Mouse (Mus musculus): ENCODE results near the gene Frmd4a.
"Not testable (repeated sequence)": the region's sequence is repeated elsewhere in the genome, so short reads cannot be mapped to it uniquely, and the experiment has no call there.

The Frmd4a gene

DNA sequence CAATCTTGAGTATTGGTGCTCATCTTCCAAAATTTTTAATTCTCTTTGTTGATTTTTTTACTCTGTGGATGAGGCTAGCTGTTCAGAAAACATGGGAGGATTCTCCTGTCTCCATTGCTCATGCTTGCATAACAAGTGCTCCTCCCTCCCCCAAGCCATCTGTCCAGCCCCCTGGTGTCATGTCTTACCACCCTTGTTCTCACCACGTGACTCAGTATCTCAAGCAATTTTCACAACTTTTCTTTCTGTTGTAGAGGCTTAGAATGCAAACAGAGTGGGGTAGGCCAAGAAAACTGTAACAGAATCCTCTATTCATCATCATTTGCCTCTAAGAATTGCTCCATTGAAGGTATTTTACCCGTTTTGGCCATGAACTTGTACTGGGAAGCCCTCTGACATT is 273.6 kb downstream of the Frmd4a start:
- DNase-seq (ENCODE audit: low spot score), result no peak

DNA sequence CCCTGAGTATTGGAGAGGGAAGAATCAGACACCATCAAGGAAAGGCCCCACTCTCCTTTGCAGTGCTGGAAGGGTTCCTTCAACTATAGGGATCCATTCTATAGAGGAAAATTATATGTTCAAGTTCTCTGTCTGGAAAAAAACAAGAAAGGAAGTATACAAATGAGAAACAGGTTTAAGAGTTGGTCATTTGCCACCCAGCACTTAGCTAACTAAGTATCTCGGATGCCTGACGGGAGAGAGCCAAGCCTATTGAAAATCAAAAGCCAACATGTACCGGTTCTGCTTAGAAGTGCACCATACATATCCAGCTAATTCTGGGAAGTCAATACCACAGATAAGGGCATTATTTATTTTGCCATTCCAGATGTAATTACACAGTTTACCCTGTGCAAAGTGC is 274.2 kb downstream of the Frmd4a start:
- DNase-seq (ENCODE audit: low spot score), result no peak

DNA sequence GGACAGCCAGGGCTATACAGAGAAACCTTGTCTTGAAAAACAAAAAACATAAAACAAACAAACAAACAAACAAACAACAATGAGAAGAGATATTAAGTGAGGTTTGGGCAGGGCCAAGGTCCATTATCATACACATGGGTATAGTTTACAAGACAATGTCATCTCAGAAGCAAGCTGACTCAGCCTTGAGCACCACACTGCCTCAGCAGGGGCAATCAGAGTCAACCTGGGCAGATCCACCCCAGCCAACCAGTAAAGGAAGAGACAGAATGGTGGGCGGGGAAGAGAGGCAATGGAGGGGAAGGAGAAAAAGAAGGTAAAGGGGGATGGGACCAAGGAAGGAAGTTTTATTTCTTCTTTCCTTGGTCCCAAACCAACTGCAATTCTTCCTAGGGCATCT is 276.2 kb downstream of the Frmd4a start:
- DNase-seq (ENCODE audit: low spot score), result no peak

DNA sequence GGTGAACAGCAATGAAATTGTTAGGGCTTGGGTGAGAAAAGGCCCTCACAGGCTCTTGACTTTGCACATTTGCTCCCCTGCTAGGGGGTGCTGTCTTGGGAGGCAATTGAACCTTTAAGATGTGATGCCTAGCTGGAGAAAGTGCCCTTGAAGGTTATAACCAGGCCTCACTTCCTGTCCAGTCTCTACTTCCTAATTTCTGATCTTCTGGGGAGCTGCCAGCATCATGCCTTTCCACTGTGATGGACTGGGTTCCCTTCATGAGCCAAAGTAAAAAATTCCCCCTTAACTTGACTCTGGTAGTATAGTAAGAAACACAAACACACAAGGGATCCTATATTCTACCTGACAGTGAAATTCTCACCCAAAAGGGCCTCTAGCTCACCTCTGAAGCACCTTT is 278.1 kb downstream of the Frmd4a start:
- no peak for DNase-seq (ENCODE audit: low spot score)

- DNase-seq (ENCODE audit: low spot score), result no peak
Measured at GRCm38 (mm10) chr2:4296881-4297280, 279.4 kb downstream of the Frmd4a start.

- DNase-seq (ENCODE audit: low spot score), result peak; percentile 57
Measured at GRCm38 (mm10) chr2:4298325-4299215, 281.1 kb downstream of the Frmd4a start.

GRCm38 (mm10) chr2:4299593-4299992 is 282.1 kb downstream of the Frmd4a start:
- DNase-seq (ENCODE audit: low spot score), result no peak

- peak; percentile 40 for DNase-seq (ENCODE audit: low spot score)
Measured at GRCm38 (mm10) chr2:4300383-4300811, 282.9 kb downstream of the Frmd4a start.

DNA sequence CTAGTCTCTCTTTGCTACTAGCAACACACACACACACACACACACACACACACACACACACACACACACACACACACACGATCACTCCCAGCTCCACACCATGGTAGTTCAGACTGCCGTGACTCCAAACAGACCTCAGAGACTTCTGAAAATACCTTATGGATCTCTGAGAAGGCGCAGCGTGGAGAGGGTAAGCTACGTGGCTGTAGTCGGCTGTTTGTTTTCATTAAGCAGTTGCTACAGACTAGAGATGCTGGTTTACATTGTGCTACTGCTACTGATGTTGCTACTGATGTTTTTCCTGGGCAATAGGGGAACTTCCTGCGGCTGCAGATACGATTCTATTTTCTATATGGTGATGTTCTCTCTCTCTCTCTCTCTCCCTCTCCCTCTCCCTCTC is 283.3 kb downstream of the Frmd4a start:
- DNase-seq (ENCODE audit: low spot score), result no peak

- peak; percentile 9 for DNase-seq (ENCODE audit: low spot score)
Measured at GRCm38 (mm10) chr2:4301256-4301655, 283.7 kb downstream of the Frmd4a start.

- DNase-seq (ENCODE audit: low spot score), result no peak
Measured at GRCm38 (mm10) chr2:4301692-4302091, 284.2 kb downstream of the Frmd4a start.

GRCm38 (mm10) chr2:4302119-4302518 is 284.6 kb downstream of the Frmd4a start:
- no peak for DNase-seq (ENCODE audit: low spot score)

DNA sequence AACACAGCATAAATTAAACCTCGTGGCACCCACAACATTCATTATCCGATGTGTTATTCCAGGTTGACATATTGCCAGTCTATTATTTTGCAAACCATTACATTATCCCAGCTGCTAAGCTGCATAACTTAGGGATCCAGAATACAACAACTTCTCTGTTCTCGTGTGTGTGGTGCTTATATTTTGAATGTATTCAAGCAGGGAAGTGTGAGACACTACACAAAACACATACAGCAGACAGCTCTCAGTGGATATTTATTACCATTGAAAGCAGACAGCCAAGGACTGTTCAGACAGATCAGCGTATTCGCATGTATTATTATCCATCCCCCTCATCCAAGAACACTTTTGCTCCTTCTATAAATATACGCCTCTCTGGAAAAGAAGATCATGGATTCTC is 289.6 kb downstream of the Frmd4a start:
- no peak for DNase-seq (ENCODE audit: low spot score)

GRCm38 (mm10) chr2:4314545-4314944 is 297.0 kb downstream of the Frmd4a start:
- DNase-seq (ENCODE audit: low spot score), result no peak

GRCm38 (mm10) chr2:4316589-4316988 is 299.1 kb downstream of the Frmd4a start:
- no peak for DNase-seq (ENCODE audit: low spot score)

- no peak for DNase-seq (ENCODE audit: low spot score)
Measured at GRCm38 (mm10) chr2:4318134-4318533, 300.6 kb downstream of the Frmd4a start.

DNA sequence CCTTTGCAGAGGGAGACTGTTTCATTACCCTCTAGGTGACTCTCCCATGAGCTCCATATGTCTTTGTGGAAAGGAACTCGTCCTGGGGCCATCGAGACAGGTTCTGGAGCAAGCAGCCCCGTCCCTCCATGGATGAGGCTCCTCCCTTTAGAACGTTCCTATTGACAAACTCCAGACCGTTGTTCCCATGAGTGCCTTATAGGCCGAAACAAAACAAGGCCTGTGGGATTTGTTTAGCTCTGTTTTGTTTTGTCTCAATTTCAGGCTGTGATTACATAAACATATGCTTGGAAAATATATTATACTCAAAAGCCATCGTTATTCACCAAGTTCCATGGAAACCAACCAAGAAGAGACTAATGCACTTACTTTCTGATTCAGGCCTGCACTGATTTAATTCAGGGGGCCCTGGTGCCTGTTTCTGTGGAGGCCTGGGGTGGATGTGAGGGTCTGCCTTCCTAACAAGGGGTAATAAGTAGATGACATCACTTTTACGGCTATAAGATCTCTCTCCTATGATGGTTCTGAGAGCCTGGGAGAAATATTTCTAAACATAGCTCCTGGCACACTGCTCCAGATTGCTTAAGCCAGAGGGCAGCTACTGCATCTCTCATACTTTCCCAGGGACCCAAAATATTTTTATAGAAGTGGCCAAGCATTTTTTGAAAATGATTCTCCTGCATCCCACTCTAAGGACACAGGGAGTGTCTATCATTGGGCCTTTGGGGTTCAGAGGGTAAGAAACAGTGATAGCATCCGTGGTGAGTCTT is 308.9 kb downstream of the Frmd4a start:
- DNase-seq (ENCODE audit: low spot score), result no peak

DNA sequence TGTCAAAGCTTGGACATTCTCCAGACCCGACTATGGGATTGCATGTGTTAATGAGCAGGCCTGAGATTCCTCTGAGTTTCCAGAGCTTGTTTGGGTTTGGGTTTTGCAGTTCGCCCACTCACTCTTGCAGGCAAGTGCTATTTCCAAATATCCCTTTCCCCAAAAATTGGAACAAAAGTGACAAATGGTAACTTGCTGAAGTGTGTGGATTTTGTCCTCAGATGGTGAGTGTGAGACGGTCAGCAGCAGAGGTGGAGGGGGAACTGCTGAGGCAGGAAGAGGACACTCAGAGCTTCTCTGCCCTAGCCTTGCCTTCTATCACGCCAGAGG is 309.5 kb downstream of the Frmd4a start:
- peak; percentile 32 for DNase-seq (ENCODE audit: low spot score)

DNA sequence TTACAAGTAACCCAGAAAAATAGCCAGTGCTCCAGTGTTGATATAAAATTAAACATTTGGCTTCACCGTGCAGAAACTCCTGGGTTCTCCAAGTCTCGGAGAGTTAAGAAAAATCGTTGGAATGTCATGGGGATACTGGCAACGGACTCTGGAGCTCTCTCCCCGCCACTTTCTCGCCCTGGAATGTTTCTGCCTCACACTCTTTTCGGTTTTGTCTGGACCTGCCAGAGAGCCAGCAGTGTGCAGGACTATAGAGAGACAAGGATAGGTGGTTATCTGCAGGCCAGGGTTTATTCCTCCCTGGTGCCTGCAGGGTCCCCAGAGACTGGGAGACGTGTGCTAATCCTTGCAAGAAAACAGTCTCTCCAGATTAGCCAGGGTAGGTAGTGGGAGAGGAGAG is 314.9 kb downstream of the Frmd4a start:
- peak; percentile 31 for DNase-seq (ENCODE audit: low spot score)

- no peak for DNase-seq (ENCODE audit: low spot score)
Measured at GRCm38 (mm10) chr2:4334201-4334600, 316.7 kb downstream of the Frmd4a start.

- no peak for DNase-seq (ENCODE audit: low spot score)
Measured at GRCm38 (mm10) chr2:4334936-4335335, 317.4 kb downstream of the Frmd4a start.

GRCm38 (mm10) chr2:4335881-4336280 is 318.4 kb downstream of the Frmd4a start:
- no peak for DNase-seq (ENCODE audit: low spot score)

- not testable (repeated sequence) for DNase-seq (ENCODE audit: low spot score)
Measured at GRCm38 (mm10) chr2:4338290-4338689, 320.8 kb downstream of the Frmd4a start.

Measured in yolk sac, embryonic 10.5 days (tissue).